ENCODE assay signal across 8 mouse cellular contexts in the genomic region with DNA sequence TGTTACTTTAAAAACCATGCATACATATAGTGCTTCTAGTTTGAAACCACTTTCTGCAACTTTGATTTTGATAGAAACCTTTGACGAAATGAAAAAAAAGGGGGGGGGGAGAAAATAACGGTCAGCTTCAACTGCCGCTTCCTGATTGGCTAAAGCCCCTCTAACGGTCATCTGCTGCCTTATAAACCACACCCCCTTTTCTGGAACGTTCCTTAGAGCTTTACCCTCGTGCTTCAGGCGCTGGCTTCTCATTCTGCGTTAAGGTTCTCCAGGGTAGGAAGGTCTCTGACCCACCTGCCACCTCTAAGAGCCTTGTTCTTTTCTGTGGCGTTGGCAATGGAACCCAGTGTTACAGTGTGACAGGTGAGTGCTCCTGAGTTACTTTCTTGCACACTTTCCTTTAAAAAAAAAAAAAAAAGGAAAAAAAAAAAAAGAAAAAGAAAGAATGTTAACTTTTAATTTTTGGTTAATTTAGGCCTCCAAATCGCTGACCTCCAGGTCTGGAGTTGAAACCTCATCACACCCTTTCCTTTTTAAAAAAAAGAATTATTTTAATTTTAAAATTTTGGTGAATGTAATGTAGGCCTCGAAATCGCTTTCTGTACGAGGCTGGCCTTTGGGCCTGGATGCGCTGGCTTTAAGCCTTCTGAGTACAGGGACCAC. TPM values are rescaled to one million over a fixed set of nuclear protein-coding genes. Genes with fewer than 3 reads are reported as not detected.
DNase-seq lines count a peak whose midpoint lies in the region; ATAC-seq and TF ChIP-seq lines count a peak whose summit lies in the region.

A gene (plus strand): TSS at position 275 of the 663 bp plus-strand sequence.

- peak within 1 kb of the TSS; percentile 84 for H3K4me3 ChIP-seq in spleen, adult 2 months (ENCODE audit: extremely low read depth, insufficient read depth, insufficient read length)
- H3K4me3 ChIP-seq in liver, embryonic 16.5 days (ENCODE audit: low read depth, low read length), result peak within 1 kb of the TSS; percentile 86
- H3K4me3 ChIP-seq in stomach, embryonic 15.5 days (replicated peaks), result peak within 1 kb of the TSS; percentile 86

- no peak for ATAC-seq in inflammation-experienced regulatory T-cells, adult 6 months
- ATAC-seq in liver, embryonic 16.5 days (ENCODE audit: low read depth), result no peak
- ATAC-seq in stomach, embryonic 15.5 days (ENCODE audit: insufficient read depth, low FRiP score, low read depth), result no peak

- TF ChIP-seq POLR2A in spleen, adult 2 months (IDR thresholded peaks at IDR 0.05; ENCODE audit: low read depth, low read length), result no peak

- H3K9me3 ChIP-seq in liver, embryonic 16.5 days (replicated peaks; ENCODE audit: control insufficient read depth, low read length), result no peaks in the 10 kb centered on the region
- H3K9me3 ChIP-seq in stomach, embryonic 15.5 days, result no peaks in the 10 kb centered on the region

- H3K4me1 ChIP-seq in spleen, adult 2 months (ENCODE audit: control insufficient read depth, insufficient read depth, insufficient read length), result peaks cover 3% of the 10 kb centered on the region
- peaks cover 9% of the 10 kb centered on the region for H3K4me1 ChIP-seq in liver, embryonic 16.5 days (ENCODE audit: control insufficient read depth, low read depth, low read length)
- peaks cover 11% of the 10 kb centered on the region for H3K4me1 ChIP-seq in stomach, embryonic 15.5 days

- TF ChIP-seq CTCF in spleen, adult 2 months (IDR thresholded peaks at IDR 0.05; ENCODE audit: extremely low read depth, insufficient read depth, insufficient read length, insufficient replicate concordance), result no peak

- 62% methylated on average over 14 of the region's 14 CpGs for WGBS in spleen, adult 2 months
- 59% methylated on average over 14 of the region's 14 CpGs for WGBS in liver, embryonic 16.5 days (ENCODE audit: insufficient replicate concordance)
- whole genome bisulfite sequencing in stomach, embryonic 15.5 days, result 62% methylated on average over 14 of the region's 14 CpGs

- no peak for DNase-seq in spleen, adult 2 months (ENCODE audit: low read depth in 1 of 2, low spot score in 2 of 2)
- DNase-seq in spleen, adult 12 weeks (ENCODE audit: low spot score), result no peak
- peak; percentile 47 for DNase-seq in cerebellum, adult 9-11 months
- DNase-seq in gastrocnemius, postnatal 25 days, result no peak
- DNase-seq in frontal cortex, postnatal 14 days (ENCODE audit: low spot score in 2 of 2), result no peak

- H3K27ac ChIP-seq in spleen, adult 2 months (ENCODE audit: insufficient read depth, low read length), result peak within 1 kb of the TSS; percentile 96
- peak within 1 kb of the TSS; percentile 94 for H3K27ac ChIP-seq in liver, embryonic 16.5 days (ENCODE audit: low read length)
- H3K27ac ChIP-seq in stomach, embryonic 15.5 days, result peak within 1 kb of the TSS; percentile 96

- H3K27me3 ChIP-seq in spleen, adult 2 months (ENCODE audit: control insufficient read depth, insufficient read depth, low read length), result no peaks in the 10 kb centered on the region
- H3K27me3 ChIP-seq in liver, embryonic 16.5 days (ENCODE audit: control insufficient read depth, insufficient read depth, low read depth, low read length), result no peaks in the 10 kb centered on the region
- H3K27me3 ChIP-seq in stomach, embryonic 15.5 days (replicated peaks), result no peaks in the 10 kb centered on the region

- peaks cover 5% of the 10 kb centered on the region for H3K36me3 ChIP-seq in spleen, adult 2 months (ENCODE audit: control insufficient read depth, insufficient read depth, low read length)
- H3K36me3 ChIP-seq in liver, embryonic 16.5 days (ENCODE audit: control insufficient read depth, insufficient read depth), result no peaks in the 10 kb centered on the region
- H3K36me3 ChIP-seq in stomach, embryonic 15.5 days, result no peaks in the 10 kb centered on the region

- peak within 1 kb of the TSS; percentile 83 for H3K4me2 ChIP-seq in liver, embryonic 16.5 days (ENCODE audit: low read depth, low read length)
- peak within 1 kb of the TSS; percentile 83 for H3K4me2 ChIP-seq in stomach, embryonic 15.5 days

- H3K9ac ChIP-seq in liver, embryonic 16.5 days (ENCODE audit: low read depth, low read length), result peak within 1 kb of the TSS; percentile 92
- H3K9ac ChIP-seq in stomach, embryonic 15.5 days, result peak within 1 kb of the TSS; percentile 85

RNA-seq across cellular contexts. Expression of the gene that starts here (rescaled TPM):
- 6.6 and 7.2 TPM in 2 replicates for polyA plus RNA-seq in spleen, adult 2 months (2012; rRNA removed)
- total RNA-seq in gastrocnemius, postnatal 25 days (2021), result 10 to 100 TPM; 23.2 to 26.9 TPM
- polyA plus RNA-seq in inflammation-experienced regulatory T-cells, adult 6 months (2017; shearing (Covaris generic)), result 10 to 100 TPM; 27.3 to 30.5 (median 29.8) TPM
- 2.3 and 3.3 TPM in 2 replicates for polyA plus RNA-seq in liver, embryonic 16.5 days (2015; fragmentation: Nextera tagmentation; extraction: Ambion mirVana)
- 8.7 and 9.9 TPM in 2 replicates for polyA plus RNA-seq in stomach, embryonic 15.5 days (2015; fragmentation: Nextera tagmentation; extraction: Ambion mirVana)
